Mouse (Mus musculus) ES-Bruce4 (cell line): Measurements from ENCODE around the gene Apopt1. TPM values are rescaled to one million over a fixed set of nuclear protein-coding genes. Genes with fewer than 3 reads are reported as not detected.
A peak's percentile ranks its signal among the peaks of the same experiment; 100 is the strongest.

Experiments
- H3K27ac ChIP-seq: 2 replicates; pipeline ENCODE4 v1.5.1; 2012; ENCODE audit warnings: low read length, inconsistent platforms; ENCODE audit not compliant: insufficient read depth
- H3K27me3 ChIP-seq: 2 replicates; pipeline ENCODE4 v1.6.1; 2012; ENCODE audit warnings: mild to moderate bottlenecking, low read length, inconsistent platforms; ENCODE audit not compliant: control insufficient read depth, poor library complexity, insufficient read depth, severe bottlenecking
- H3K36me3 ChIP-seq: 2 replicates; pipeline ENCODE4 v1.6.1; 2012; ENCODE audit warnings: inconsistent platforms, mild to moderate bottlenecking, low read length, moderate library complexity; ENCODE audit not compliant: control insufficient read depth, poor library complexity, insufficient read depth, severe bottlenecking
- H3K4me1 ChIP-seq: one replicate; pipeline ENCODE4 v1.8.1; 2011; ENCODE audit warnings: low read length; ENCODE audit not compliant: control insufficient read depth, insufficient read depth
- H3K4me3 ChIP-seq: 2 replicates; pipeline ENCODE4 v1.5.1; 2011; ENCODE audit warnings: low read depth, mild to moderate bottlenecking, low read length
- H3K9ac ChIP-seq: 2 replicates; pipeline ENCODE4 v1.6.1; 2012; ENCODE audit warnings: low read depth, mild to moderate bottlenecking, inconsistent platforms; ENCODE audit not compliant: poor library complexity, severe bottlenecking
- H3K9me3 ChIP-seq: replicated peaks from 2 replicates; pipeline ENCODE4 v1.6.1; 2012; ENCODE audit warnings: mild to moderate bottlenecking, low read length, inconsistent platforms; ENCODE audit not compliant: control insufficient read depth, poor library complexity, insufficient read depth, severe bottlenecking
- CTCF ChIP-seq: IDR thresholded peaks from one replicate; pipeline ENCODE4 v1.8.1; 2011; ENCODE audit warnings: low read depth, low read length
- EP300 ChIP-seq: IDR thresholded peaks from 2 replicates; pipeline ENCODE4 v1.6.1; 2011; ENCODE audit warnings: low read depth, low read length; ENCODE audit not compliant: insufficient read depth
- POLR2A ChIP-seq: IDR thresholded peaks from one replicate; pipeline ENCODE4 v1.8.1; 2011; ENCODE audit warnings: low read length; ENCODE audit not compliant: insufficient read depth
- polyA plus RNA-seq: library from polyadenylated mRNA; stranded (reverse); fragments of >200 nt; gene quantifications from 2 replicates; pipeline ENCODE4 v1.2.4, GENCODE M21; 2011; ENCODE audit warnings: low read depth; ENCODE audit not compliant: missing spikeins, insufficient read depth, insufficient read length

The Apopt1 gene
- polyA plus RNA-seq, 1 experiment: 49.4 TPM

- H3K36me3 ChIP-seq: peaks cover 7% of the 10 kb centered on the region; the same call in 1 of the 2 replicates
- no peak overlapping the region for H3K9ac ChIP-seq
Measured at GRCm38 (mm10) chr12:111770651-111771050, 57.6 kb downstream of the Apopt1 start.

GRCm38 (mm10) chr12:111774156-111774555, 61.1 kb downstream of the Apopt1 start:
- peak overlapping the region; percentile 5; the same call in 1 of the 2 replicates for H3K4me3 ChIP-seq
- peaks cover 17% of the 10 kb centered on the region for H3K36me3 ChIP-seq
- no peak overlapping the region for H3K27ac ChIP-seq
- H3K4me1 ChIP-seq: no peaks in the 10 kb centered on the region
- H3K9ac ChIP-seq: no peak overlapping the region
- TF ChIP-seq CTCF (no peak), POLR2A (no peak), EP300 (no peak)
- no peaks in the 10 kb centered on the region for H3K27me3 ChIP-seq
- no peaks in the 10 kb centered on the region for H3K9me3 ChIP-seq

More at GRCm38 (mm10) chr12:111770651-111771050, 57.6 kb downstream of the Apopt1 start:
- Histone ChIP-seq H3K4me1 (peaks cover 2% of the 10 kb centered on the region), H3K4me3 (no peak overlapping the region), H3K9me3 (no peaks in the 10 kb centered on the region), H3K27me3 (no peaks in the 10 kb centered on the region), H3K27ac (no peak overlapping the region)
- TF ChIP-seq CTCF: no peak
- TF ChIP-seq EP300: no peak
- no peak for TF ChIP-seq POLR2A

GRCm38 (mm10) chr12:111774845-111775244, 61.8 kb downstream of the Apopt1 start:
- peaks cover 17% of the 10 kb centered on the region for H3K36me3 ChIP-seq

GRCm38 (mm10) chr12:111777919-111778318, 64.9 kb downstream of the Apopt1 start:
- Histone ChIP-seq H3K27me3 (no peaks in the 10 kb centered on the region), H3K36me3 (peaks cover 21% of the 10 kb centered on the region), H3K4me3 (no peak overlapping the region), H3K27ac (no peak overlapping the region), H3K9ac (no peak overlapping the region), H3K9me3 (no peaks in the 10 kb centered on the region), H3K4me1 (peaks cover 2% of the 10 kb centered on the region)
- TF ChIP-seq POLR2A (no peak), CTCF (no peak)

More at GRCm38 (mm10) chr12:111774845-111775244, 61.8 kb downstream of the Apopt1 start:
- Histone ChIP-seq H3K27ac (no peak overlapping the region), H3K9ac (no peak overlapping the region), H3K4me3 (no peak overlapping the region), H3K4me1 (no peaks in the 10 kb centered on the region), H3K9me3 (no peaks in the 10 kb centered on the region), H3K27me3 (no peaks in the 10 kb centered on the region)
- TF ChIP-seq CTCF (no peak), EP300 (no peak), POLR2A (no peak)

- no peak overlapping the region for H3K4me3 ChIP-seq
- peak; percentile 73 for TF ChIP-seq CTCF
- TF ChIP-seq EP300: no peak
- H3K27me3 ChIP-seq: no peaks in the 10 kb centered on the region
- H3K9ac ChIP-seq: no peak overlapping the region
- no peak overlapping the region for H3K27ac ChIP-seq
- peaks cover 21% of the 10 kb centered on the region for H3K36me3 ChIP-seq
- H3K4me1 ChIP-seq: peaks cover 2% of the 10 kb centered on the region
- H3K9me3 ChIP-seq: no peaks in the 10 kb centered on the region
Measured at GRCm38 (mm10) chr12:111779544-111779943, 66.5 kb downstream of the Apopt1 start.

- Histone ChIP-seq H3K4me3 (peak overlapping the region; percentile 27; the same call in 1 of the 2 replicates), H3K9ac (no peak overlapping the region), H3K36me3 (peaks cover 13% of the 10 kb centered on the region), H3K9me3 (no peaks in the 10 kb centered on the region), H3K4me1 (peaks cover 4% of the 10 kb centered on the region), H3K27me3 (no peaks in the 10 kb centered on the region), H3K27ac (no peak overlapping the region)
- TF ChIP-seq POLR2A: no peak
- TF ChIP-seq EP300: 0 out of 2 replicates have a peak, but pooled peaks have one; percentile 22
Measured at GRCm38 (mm10) chr12:111785174-111785573, 72.1 kb downstream of the Apopt1 start.
